Mouse (Mus musculus) forebrain, embryonic 13.5 days (tissue): Measurements from ENCODE around the gene Rab5c. TPM values are rescaled to one million over a fixed set of nuclear protein-coding genes. Genes with fewer than 3 reads are reported as not detected.

ENCODE experiments used
- ATAC-seq: fragments of 200-750 bp; cut with Nextera tagmentation; 2 replicates; pipeline ENCODE4 v1.8.0; 2017
- H3K27ac ChIP-seq: fragments of 300-500 bp; sonication (generic); 2 replicates; pipeline ENCODE4 v1.5.1; 2015; ENCODE audit warnings: inconsistent platforms, mild to moderate bottlenecking, moderate library complexity
- H3K27me3 ChIP-seq: fragments of 300-500 bp; sonication (generic); 2 replicates; pipeline ENCODE4 v1.6.1; 2015; ENCODE audit warnings: mild to moderate bottlenecking, inconsistent platforms
- H3K36me3 ChIP-seq: fragments of 300-500 bp; sonication (generic); 2 replicates; pipeline ENCODE4 v1.6.1; 2015; ENCODE audit warnings: mild to moderate bottlenecking, inconsistent platforms; ENCODE audit not compliant: poor library complexity, severe bottlenecking
- H3K4me1 ChIP-seq: fragments of 300-500 bp; sonication (generic); 2 replicates; pipeline ENCODE4 v1.6.1; 2015; ENCODE audit warnings: inconsistent platforms
- H3K4me2 ChIP-seq: fragments of 300-500 bp; sonication (generic); 2 replicates; pipeline ENCODE4 v1.6.1; 2015; ENCODE audit warnings: inconsistent platforms, mild to moderate bottlenecking, moderate library complexity
- H3K4me3 ChIP-seq: fragments of 300-500 bp; sonication (generic); 2 replicates; pipeline ENCODE4 v1.5.1; 2015; ENCODE audit warnings: mild to moderate bottlenecking, inconsistent platforms
- H3K9ac ChIP-seq: fragments of 300-500 bp; sonication (generic); 2 replicates; pipeline ENCODE4 v1.6.1; 2015; ENCODE audit warnings: mild to moderate bottlenecking, inconsistent platforms
- H3K9me3 ChIP-seq: fragments of 300-500 bp; sonication (generic); replicated peaks from 2 replicates; pipeline ENCODE4 v1.6.1; 2016; ENCODE audit warnings: inconsistent platforms
- WGBS: fragments of 180-500 bp; shearing (Covaris S2); methylation state at CpG from one replicate; pipeline ENCODE4 v1.1.7; 2015; 5-methylcytosine and 5-hydroxymethylcytosine counted together
- polyA plus RNA-seq: library from polyadenylated mRNA; unstranded; fragments of >200 nt; fragmentation: Nextera tagmentation; extraction: Ambion mirVana; gene quantifications from 2 replicates; pipeline ENCODE4 v1.2.1, GENCODE M21; 2015

Rab5c gene
- polyA plus RNA-seq, 1 experiment from 2014 or later = 22.7 TPM

DNA sequence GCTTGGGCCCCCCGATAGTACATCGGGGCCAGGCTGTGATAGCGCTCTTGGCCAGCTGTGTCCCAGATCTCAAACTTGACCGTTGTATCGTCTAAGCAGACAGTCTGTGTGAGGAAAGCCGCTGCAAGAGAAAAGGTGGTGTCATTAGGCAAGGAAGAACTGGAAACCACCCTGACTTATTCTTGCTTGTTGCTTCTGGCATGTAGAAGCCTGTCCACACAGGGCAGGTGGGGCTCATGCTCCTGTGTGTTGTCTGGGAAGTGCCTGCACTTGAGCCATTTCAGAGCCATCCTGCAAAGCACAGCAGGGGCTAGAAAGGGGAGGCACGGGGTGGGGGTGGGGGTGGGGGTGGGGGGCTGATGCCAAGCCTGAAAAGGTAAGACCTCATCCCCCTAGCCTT is 19.6 kb downstream of the Rab5c start:
- Histone ChIP-seq H3K27me3 (no peaks in the 10 kb centered on the region), H3K4me2 (no peak overlapping the region), H3K36me3 (peaks cover 48% of the 10 kb centered on the region), H3K4me3 (no peak overlapping the region), H3K9ac (no peak overlapping the region), H3K27ac (no peak overlapping the region), H3K9me3 (no peaks in the 10 kb centered on the region), H3K4me1 (peaks cover 34% of the 10 kb centered on the region)
- 92% methylated on average over 7 of the region's 7 CpGs for WGBS
- ATAC-seq = no peak

DNA sequence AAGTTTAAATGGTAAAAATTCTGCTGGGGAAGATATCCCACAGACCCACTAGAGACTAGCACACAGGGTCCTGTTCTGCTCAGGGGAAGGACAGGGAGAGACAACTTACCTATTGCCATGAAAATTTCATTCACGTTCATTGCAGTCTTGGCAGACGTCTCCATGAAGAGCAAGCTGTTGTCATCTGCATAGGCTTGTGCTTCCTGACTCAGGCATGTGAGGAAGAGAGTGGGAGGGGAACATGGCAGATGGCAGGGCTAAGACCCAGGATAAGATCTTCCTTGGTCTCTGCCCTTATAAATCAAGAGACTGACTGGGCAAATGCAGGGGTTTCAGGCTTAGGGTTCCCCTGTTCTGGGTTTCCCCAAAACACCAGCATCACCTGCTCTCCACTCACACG is 21.4 kb downstream of the Rab5c start:
- Histone ChIP-seq H3K4me3 (no peak overlapping the region), H3K4me1 (peaks cover 28% of the 10 kb centered on the region), H3K36me3 (peaks cover 48% of the 10 kb centered on the region), H3K27me3 (no peaks in the 10 kb centered on the region), H3K27ac (no peak overlapping the region), H3K9ac (no peak overlapping the region), H3K4me2 (no peak overlapping the region), H3K9me3 (no peaks in the 10 kb centered on the region)
- no peak for ATAC-seq
- 78% methylated on average over 3 of the region's 3 CpGs for WGBS

DNA sequence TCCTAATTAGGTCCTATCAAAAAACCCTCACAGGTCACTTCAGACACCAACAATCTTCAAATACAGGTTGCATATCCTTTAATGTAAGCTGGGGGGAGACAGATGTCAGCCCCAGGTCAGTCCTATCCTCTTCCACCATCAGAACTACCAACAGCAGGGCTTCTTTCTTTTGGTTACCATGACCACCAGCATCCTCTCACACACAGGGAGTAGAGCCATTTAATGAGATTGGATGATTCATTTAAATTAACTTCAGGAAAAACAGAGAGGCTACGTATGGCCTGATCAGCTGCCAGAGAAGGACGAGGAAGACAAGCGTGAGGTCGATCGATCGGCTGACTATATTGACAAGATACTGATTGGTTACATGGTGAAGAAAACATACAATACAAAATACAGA is 23.1 kb downstream of the Rab5c start:
- 78% methylated on average over 6 of the region's 6 CpGs for WGBS
- Histone ChIP-seq H3K4me3 (no peak overlapping the region), H3K27me3 (no peaks in the 10 kb centered on the region), H3K4me1 (peaks cover 29% of the 10 kb centered on the region), H3K9ac (no peak overlapping the region), H3K27ac (no peak overlapping the region), H3K9me3 (no peaks in the 10 kb centered on the region), H3K36me3 (peaks cover 55% of the 10 kb centered on the region), H3K4me2 (no peak overlapping the region)
- no peak for ATAC-seq

DNA sequence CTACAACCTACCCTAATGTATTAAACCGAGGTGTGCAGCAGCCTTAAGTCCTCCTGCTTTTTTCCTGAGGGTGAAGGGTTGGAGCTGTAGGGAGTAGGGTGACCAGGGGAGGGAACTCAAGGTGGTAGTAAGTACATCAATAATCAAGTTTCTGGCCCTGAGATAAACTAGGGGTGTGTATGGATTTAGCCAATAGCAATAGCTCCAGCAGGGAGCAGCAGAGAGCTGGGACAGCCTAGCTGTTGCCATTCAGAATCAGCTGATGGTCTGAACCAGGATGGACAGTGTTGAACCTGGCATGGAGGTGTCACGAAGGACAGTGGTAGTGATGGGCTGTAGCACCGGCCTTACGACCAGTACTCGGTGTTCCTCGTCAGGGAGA is 23.5 kb downstream of the Rab5c start:
- no peak for ATAC-seq
- peak overlapping the region; percentile 52 for H3K9ac ChIP-seq
- no peaks in the 10 kb centered on the region for H3K9me3 ChIP-seq
- H3K36me3 ChIP-seq = peaks cover 55% of the 10 kb centered on the region
- H3K4me1 ChIP-seq = peaks cover 29% of the 10 kb centered on the region
- no peak overlapping the region for H3K27ac ChIP-seq
- no peak overlapping the region for H3K4me3 ChIP-seq
- 53% methylated on average over 6 of the region's 6 CpGs for WGBS
- H3K4me2 ChIP-seq = no peak overlapping the region; the same call in 1 of the 2 replicates
- H3K27me3 ChIP-seq = no peaks in the 10 kb centered on the region

DNA sequence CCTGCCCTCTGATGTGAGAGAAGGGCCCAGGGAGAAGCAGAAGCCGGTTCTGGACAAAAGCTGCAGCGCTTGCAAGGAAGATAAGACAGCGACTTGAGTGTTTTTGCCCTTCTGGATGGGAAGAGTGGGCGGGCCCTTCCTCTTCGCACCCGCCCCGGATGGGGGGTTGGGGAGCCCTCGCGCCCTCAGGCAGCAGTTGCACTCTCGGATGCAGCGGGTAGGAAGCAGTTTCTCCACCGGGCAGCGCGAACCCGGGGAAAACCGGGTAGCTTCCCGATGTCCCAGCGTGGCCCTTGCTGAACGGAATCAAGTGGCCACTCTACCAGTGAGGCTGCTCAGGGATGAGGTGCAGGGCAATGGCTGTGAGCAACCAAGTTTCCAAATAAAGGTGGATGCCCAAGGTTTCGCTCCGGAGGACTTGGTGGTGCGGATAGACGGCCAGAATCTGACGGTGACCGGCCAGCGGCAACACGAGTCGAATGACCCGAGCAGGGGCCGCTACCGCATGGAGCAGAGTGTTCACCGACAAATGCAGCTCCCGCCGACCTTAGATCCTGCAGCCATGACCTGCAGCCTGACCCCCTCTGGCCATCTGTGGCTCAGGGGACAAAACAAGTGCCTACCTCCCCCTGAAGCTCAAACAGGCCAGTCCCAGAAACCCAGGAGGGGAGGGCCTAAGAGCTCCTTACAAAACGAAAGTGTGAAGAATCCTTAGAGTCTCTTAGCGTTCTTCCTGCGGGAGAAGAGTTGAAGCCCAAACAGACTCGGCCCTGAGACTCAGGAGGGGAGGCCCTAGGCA is 24.1 kb downstream of the Rab5c start, which contains the start of gene Hspb9:
TSS of gene Hspb9 (plus strand) at position 116 of the 799 bp plus-strand sequence.
- Histone ChIP-seq H3K27ac (no peak within 1 kb of the TSS), H3K4me3 (peak within 1 kb of the TSS; percentile 9; the same call in 1 of the 2 replicates)

DNA sequence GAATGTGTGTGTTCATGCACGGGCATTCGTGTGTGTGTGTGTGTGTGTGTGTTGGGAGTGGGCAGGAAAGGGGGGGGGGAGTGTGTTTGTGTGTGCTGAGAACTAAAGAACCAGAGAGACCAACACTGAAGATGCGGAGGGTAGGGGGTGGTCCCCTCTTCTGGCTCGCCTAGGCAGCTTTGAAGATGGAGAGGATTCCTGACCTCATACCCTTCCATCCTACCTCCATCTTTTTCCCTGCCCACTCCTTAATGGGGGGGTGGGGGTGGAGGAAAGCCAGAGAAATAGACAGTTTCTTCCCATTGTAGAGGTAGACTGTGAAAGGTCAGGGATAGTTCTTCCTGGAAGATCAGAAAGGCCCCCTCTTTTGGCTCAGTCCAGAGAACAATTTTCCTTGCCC is 24.8 kb downstream of the Rab5c start:
- peaks cover 29% of the 10 kb centered on the region for H3K4me1 ChIP-seq
- H3K9me3 ChIP-seq = no peaks in the 10 kb centered on the region
- H3K27ac ChIP-seq = no peak overlapping the region
- H3K4me2 ChIP-seq = peak overlapping the region; percentile 44; the same call in 1 of the 2 replicates
- WGBS = 49% methylated on average over 4 of the region's 4 CpGs
- no peaks in the 10 kb centered on the region for H3K27me3 ChIP-seq
- peaks cover 55% of the 10 kb centered on the region for H3K36me3 ChIP-seq
- peak overlapping the region; percentile 52; the same call in 1 of the 2 replicates for H3K9ac ChIP-seq
- H3K4me3 ChIP-seq = no peak overlapping the region
- no peak for ATAC-seq

More for the DNA sequence above, 24.1 kb downstream of the Rab5c start, which contains the start of gene Hspb9:
- H3K36me3 ChIP-seq = peaks cover 55% of the 10 kb centered on the region
- no peaks in the 10 kb centered on the region for H3K9me3 ChIP-seq
- no peak for ATAC-seq
- H3K4me2 ChIP-seq = peak within 1 kb of the TSS; percentile 44
- H3K4me1 ChIP-seq = peaks cover 29% of the 10 kb centered on the region
- H3K9ac ChIP-seq = peak within 1 kb of the TSS; percentile 52
- H3K27me3 ChIP-seq = no peaks in the 10 kb centered on the region
- WGBS = 10% methylated on average over 38 of the region's 38 CpGs

DNA sequence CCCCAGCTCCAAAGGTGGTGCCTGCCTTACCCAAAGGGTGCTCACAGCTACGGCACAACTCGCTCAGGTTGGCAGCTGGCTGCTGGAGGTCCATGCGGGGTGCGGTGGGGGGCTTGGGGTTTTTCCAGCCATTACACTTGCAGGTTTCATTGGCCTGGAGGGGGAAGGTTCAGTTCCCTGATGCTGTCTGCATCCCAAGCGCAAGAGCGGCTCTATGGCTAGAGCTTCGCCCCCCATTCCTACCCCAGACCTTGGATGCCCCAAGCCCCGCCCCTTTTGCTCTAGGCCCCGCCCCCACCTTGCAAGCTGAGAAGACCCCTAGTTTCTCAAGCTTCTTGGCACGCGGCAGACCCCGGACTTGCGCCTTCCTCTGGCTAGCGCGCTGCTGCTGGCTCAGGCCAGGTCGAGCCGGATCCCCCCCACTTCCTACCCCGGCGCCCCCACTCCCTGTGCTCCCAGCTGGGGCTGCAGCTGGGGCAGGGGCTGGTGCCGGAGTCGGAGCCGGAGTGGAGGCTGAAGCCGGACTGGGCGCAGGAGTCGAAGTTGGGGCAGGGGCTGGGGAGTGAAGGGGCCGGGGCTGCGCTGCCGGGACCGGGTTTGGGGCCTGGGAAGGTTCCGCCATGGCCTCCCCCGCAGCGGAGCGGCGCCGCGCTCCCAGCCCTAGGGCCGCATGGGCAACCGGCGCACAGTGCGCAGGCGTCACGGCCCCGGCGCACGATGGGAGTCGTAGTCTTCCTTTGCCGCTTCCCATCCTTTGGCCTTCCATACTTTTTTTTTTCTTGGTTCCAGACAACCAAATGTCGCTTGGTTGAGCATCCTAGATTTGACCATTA is 26.0 kb downstream of the Rab5c start, which contains the start of gene Kat2a:
TSS of gene Kat2a (minus strand) at position 683 of the 833 bp plus-strand sequence.
- H3K4me2 ChIP-seq = peak within 1 kb of the TSS; percentile 72

DNA sequence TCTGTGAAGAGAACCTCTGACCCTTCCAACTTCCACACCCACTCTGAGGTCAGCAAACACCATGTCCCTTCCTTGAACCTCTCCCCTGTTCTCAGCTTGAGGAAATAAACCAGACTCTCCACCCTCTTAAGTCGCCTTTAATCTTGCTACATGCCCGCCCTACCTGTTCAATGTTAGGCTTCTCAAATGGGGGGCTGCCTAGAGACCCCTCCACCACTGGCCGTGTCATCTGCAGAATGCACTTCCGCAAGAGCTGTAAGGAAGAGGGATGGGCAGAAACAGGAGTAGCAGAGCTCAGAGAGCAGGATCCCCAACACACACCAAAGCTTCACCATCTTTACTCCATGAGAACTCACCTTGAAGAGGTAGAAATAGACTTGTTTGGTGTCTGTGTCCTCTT is 27.0 kb downstream of the Rab5c start:
- Histone ChIP-seq H3K4me2 (no peak overlapping the region), H3K27ac (no peak overlapping the region), H3K9me3 (no peaks in the 10 kb centered on the region), H3K36me3 (peaks cover 57% of the 10 kb centered on the region), H3K4me1 (peaks cover 29% of the 10 kb centered on the region), H3K27me3 (no peaks in the 10 kb centered on the region), H3K9ac (peak overlapping the region; percentile 92; the same call in 1 of the 2 replicates), H3K4me3 (peak overlapping the region; percentile 96; the same call in 1 of the 2 replicates)
- WGBS = 90% methylated on average over 4 of the region's 4 CpGs
- ATAC-seq = no peak

More for the DNA sequence above, 26.0 kb downstream of the Rab5c start, which contains the start of gene Kat2a:
- peak within 1 kb of the TSS; percentile 92 for H3K9ac ChIP-seq
- peak within 1 kb of the TSS; percentile 75 for H3K27ac ChIP-seq
- peaks cover 55% of the 10 kb centered on the region for H3K36me3 ChIP-seq
- peak within 1 kb of the TSS; percentile 96 for H3K4me3 ChIP-seq
- H3K27me3 ChIP-seq = no peaks in the 10 kb centered on the region
- no peaks in the 10 kb centered on the region for H3K9me3 ChIP-seq
- peak; percentile 94 for ATAC-seq
- WGBS = 2% methylated on average over 48 of the region's 48 CpGs
- H3K4me1 ChIP-seq = peaks cover 29% of the 10 kb centered on the region

DNA sequence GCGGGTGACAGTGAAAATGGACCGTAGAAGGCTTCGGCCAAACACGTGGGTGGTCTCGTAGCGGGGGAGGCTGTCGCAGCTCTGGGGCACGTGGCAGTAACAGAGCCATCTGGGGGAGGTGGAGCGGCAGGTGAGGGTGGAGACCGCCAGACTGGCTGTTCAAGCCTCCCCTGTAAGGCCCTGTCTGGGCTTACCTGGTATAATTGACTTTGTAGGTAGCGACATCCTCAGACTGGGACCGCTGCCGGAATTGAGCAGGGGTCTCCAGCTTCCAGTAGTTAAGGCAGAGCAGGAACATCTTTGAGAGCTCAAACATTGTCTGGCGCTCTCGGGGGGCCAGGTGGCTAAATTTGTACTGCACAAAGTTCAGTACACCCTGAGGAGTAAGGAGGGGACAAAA is 27.5 kb downstream of the Rab5c start:
- no peak overlapping the region for H3K4me2 ChIP-seq
- peaks cover 57% of the 10 kb centered on the region for H3K36me3 ChIP-seq
- H3K27me3 ChIP-seq = no peaks in the 10 kb centered on the region
- H3K4me1 ChIP-seq = peaks cover 29% of the 10 kb centered on the region
- H3K4me3 ChIP-seq = no peak overlapping the region
- ATAC-seq = no peak
- H3K9ac ChIP-seq = no peak overlapping the region
- WGBS = 93% methylated on average over 15 of the region's 15 CpGs
- H3K27ac ChIP-seq = no peak overlapping the region
- no peaks in the 10 kb centered on the region for H3K9me3 ChIP-seq

DNA sequence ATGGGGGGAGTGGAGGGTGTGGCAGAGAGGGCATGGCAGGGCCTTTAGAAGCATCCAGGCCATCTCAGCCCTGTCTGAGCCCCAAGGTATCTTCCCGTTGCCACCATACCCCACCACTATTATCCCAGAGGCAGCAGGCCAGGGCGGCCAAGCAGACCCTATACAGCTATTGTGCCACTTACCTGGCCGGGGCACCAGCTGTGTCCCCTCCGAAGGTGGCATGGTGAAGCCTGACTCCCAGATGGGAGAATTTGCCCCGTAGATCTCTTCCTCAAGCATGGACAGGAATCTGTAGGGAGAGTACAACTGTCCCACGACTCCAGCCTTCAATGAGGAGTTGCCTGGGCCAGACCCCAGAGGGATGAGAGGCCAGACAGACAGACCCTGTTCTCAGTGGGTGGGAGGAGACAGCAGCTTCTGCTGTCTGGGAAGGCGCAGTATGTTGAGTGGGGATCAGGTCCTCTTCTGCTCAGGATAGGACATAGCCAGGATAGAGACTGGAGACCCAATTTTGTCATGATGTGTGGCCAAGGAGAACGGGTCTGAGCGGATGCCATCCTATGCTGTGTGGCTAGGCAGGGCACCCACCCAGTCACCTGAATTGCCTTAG is 28.7 kb downstream of the Rab5c start:
- H3K4me3 ChIP-seq = no peak overlapping the region
- H3K27ac ChIP-seq = no peak overlapping the region
- H3K9ac ChIP-seq = no peak overlapping the region
- no peaks in the 10 kb centered on the region for H3K27me3 ChIP-seq
- peaks cover 64% of the 10 kb centered on the region for H3K36me3 ChIP-seq
- ATAC-seq = no peak
- no peak overlapping the region for H3K4me2 ChIP-seq
- H3K9me3 ChIP-seq = no peaks in the 10 kb centered on the region
- H3K4me1 ChIP-seq = peaks cover 22% of the 10 kb centered on the region
- 89% methylated on average over 9 of the region's 9 CpGs for WGBS

DNA sequence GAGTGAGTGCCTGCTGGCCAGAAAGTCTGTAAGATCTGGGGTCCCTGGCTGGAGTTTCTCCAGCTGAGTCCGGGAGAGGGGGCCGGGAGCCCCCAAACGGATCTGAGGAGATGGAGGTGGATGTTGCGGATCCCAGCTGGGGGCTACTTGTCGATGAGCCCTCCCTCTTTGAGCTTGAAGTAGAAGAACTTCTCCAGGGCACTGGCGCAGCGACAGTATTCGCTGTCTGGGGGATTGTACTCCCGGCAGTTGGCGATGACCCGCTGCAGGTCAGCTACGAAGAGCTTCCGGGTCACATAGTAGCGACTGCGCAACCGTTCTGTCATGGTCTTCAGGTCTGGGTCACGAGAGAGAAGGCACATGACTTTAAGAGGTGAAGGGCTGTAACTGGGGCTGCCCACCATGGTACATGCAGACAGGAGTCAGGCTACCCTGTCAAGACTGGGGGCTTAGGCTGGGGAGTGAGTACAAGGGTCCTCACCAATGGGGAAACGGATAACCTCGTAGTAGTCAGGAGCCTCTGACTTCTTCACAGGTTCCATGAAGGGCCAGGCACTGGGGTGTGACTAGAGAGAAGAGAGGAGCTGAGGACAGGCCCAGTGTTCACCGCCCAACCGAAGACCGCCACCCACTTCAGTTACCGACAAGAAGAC is 32.8 kb downstream of the Rab5c start:
- peaks cover 60% of the 10 kb centered on the region for H3K36me3 ChIP-seq

More for the DNA sequence above, 32.8 kb downstream of the Rab5c start:
- Histone ChIP-seq H3K4me1 (peaks cover 7% of the 10 kb centered on the region; the same call in 1 of the 2 replicates), H3K4me3 (no peak overlapping the region), H3K27me3 (0 out of 2 replicates have a peak, but pooled peaks cover 4% of the 10 kb centered on the region), H3K27ac (no peak overlapping the region), H3K9me3 (no peaks in the 10 kb centered on the region), H3K9ac (no peak overlapping the region), H3K4me2 (no peak overlapping the region)
- ATAC-seq = no peak
- WGBS = 93% methylated on average over 23 of the region's 23 CpGs
